Mouse (Mus musculus): ENCODE data around the gene Ssu72. TPM values are rescaled to one million over a fixed set of nuclear protein-coding genes. Genes with fewer than 3 reads are reported as not detected.
"Not testable (repeated sequence)": the region's sequence is repeated elsewhere in the genome, so short reads cannot be mapped to it uniquely, and the experiment has no call there.

Gene Ssu72
- total RNA-seq (2022) = 10 to 100 TPM; 37.8 to 42.0 (median 38.2) TPM

- DNase-seq (ENCODE audit: low spot score in 2 of 2) = peak; percentile 88
These were observed at the start of gene Ssu72 for GRCm38 (mm10) chr4:155704721-155705591. Ssu72 (plus strand) TSS chr4:155704800.

- no peak for DNase-seq (ENCODE audit: low spot score in 2 of 2)
These were observed 48.3 kb upstream of the Ssu72 start for GRCm38 (mm10) chr4:155656214-155656751.

- no peak for DNase-seq (ENCODE audit: low spot score in 2 of 2)
These were observed 45.6 kb upstream of the Ssu72 start for GRCm38 (mm10) chr4:155658961-155659360.

GRCm38 (mm10) chr4:155660641-155661040 is 44.0 kb upstream of the Ssu72 start:
- no peak for DNase-seq (ENCODE audit: low spot score in 2 of 2)

GRCm38 (mm10) chr4:155666903-155667302 is 37.7 kb upstream of the Ssu72 start:
- no peak for DNase-seq (ENCODE audit: low spot score in 2 of 2)

GRCm38 (mm10) chr4:155668689-155669597 is 35.7 kb upstream of the Ssu72 start, which contains the start of gene Mib2:
Mib2 (minus strand) TSS chr4:155669198.
- DNase-seq (ENCODE audit: low spot score in 2 of 2) = peak; percentile 97

GRCm38 (mm10) chr4:155669598-155670075 is 35.0 kb upstream of the Ssu72 start:
- no peak for DNase-seq (ENCODE audit: low spot score in 2 of 2)

GRCm38 (mm10) chr4:155670236-155670635 is 34.4 kb upstream of the Ssu72 start:
- DNase-seq (ENCODE audit: low spot score in 2 of 2) = not testable (repeated sequence)

GRCm38 (mm10) chr4:155672082-155672481 is 32.5 kb upstream of the Ssu72 start:
- DNase-seq (ENCODE audit: low spot score in 2 of 2) = no peak

GRCm38 (mm10) chr4:155675991-155676390 is 28.6 kb upstream of the Ssu72 start:
- DNase-seq (ENCODE audit: low spot score in 2 of 2) = no peak

- not testable (repeated sequence) for DNase-seq (ENCODE audit: low spot score in 2 of 2)
These were observed 20.8 kb upstream of the Ssu72 start for GRCm38 (mm10) chr4:155683670-155684277.

GRCm38 (mm10) chr4:155687764-155688163 is 16.8 kb upstream of the Ssu72 start:
- DNase-seq (ENCODE audit: low spot score in 2 of 2) = not testable (repeated sequence)

GRCm38 (mm10) chr4:155690571-155691375 is 13.8 kb upstream of the Ssu72 start:
- no peak for DNase-seq (ENCODE audit: low spot score in 2 of 2)

- no peak for DNase-seq (ENCODE audit: low spot score in 2 of 2)
These were observed 12.2 kb upstream of the Ssu72 start for GRCm38 (mm10) chr4:155692421-155692820.

GRCm38 (mm10) chr4:155694111-155694481 is 10.5 kb upstream of the Ssu72 start, which contains the start of gene Fndc10:
Fndc10 (plus strand) TSS chr4:155694342.
- peak; percentile 25 to 50 for DNase-seq (ENCODE audit: low spot score in 2 of 2)

- peak; percentile 16 to 31 for DNase-seq (ENCODE audit: low spot score in 2 of 2)
These were observed 9.9 kb upstream of the Ssu72 start for GRCm38 (mm10) chr4:155694482-155695401.

GRCm38 (mm10) chr4:155695531-155696062 is 9.0 kb upstream of the Ssu72 start:
- no peak for DNase-seq (ENCODE audit: low spot score in 2 of 2)
